Mouse (Mus musculus): Measurements from ENCODE around the gene Fer. TPM values are rescaled to one million over a fixed set of nuclear protein-coding genes. Genes with fewer than 3 reads are reported as not detected.

Fer gene
- polyA plus RNA-seq, 1 experiment from 2014 or later: 31.4 TPM

DNA sequence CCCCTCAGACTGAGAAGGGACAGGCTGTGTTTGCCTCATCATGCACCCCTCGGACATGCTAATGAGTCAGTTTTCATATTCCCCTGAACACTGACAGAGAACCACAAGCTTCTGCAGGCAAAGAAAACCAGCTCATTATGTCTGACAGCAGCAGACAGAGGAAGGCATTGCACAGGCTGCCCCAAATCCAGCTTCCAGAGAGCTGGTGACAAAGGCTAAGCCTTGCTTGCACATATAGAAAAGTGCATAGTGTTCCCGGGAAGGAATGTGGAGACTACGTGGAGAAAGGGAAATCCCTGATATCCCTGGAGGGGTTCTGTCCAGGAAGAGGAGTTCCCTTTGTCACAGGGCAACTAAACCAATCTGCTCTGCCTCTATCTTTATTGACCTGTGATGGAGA lies 318.4 kb downstream of the Fer start:
- Histone ChIP-seq H3K27ac (no peak overlapping the region), H3K4me3 (replicated peaks) (no peak overlapping the region), H3K4me2 (no peak overlapping the region), H3K9ac (no peak overlapping the region), H3K27me3 (no peaks in the 10 kb centered on the region), H3K4me1 (no peaks in the 10 kb centered on the region), H3K36me3 (no peaks in the 10 kb centered on the region), H3K9me3 (replicated peaks) (no peaks in the 10 kb centered on the region)
- no peak for ATAC-seq (replicated peaks; ENCODE audit: low FRiP score)
- 63% methylated on average over 3 of the region's 3 CpGs for WGBS

DNA sequence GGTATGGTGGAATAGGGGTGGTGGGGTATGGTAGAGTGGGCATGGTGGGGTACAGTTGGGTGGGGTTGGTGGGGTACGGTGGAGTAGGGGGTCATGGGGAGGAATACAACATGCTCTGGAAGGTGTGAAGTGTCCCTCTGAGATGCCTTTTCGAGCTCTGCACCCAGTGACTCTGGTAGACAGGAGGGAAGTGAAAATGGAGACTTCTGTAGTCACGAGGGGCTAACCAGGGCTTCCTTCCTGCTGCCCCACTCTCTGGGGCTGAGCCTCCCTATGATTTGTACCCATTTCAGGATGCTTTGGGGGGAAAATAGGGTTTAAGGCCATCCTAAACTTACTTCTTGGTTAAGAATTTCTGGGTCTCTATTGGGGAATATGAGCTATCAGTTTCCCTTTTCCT lies 319.7 kb downstream of the Fer start:
- Histone ChIP-seq H3K9me3 (replicated peaks) (no peaks in the 10 kb centered on the region), H3K4me3 (replicated peaks) (no peak overlapping the region), H3K36me3 (no peaks in the 10 kb centered on the region), H3K27ac (no peak overlapping the region), H3K27me3 (no peaks in the 10 kb centered on the region), H3K4me2 (no peak overlapping the region), H3K4me1 (no peaks in the 10 kb centered on the region), H3K9ac (no peak overlapping the region)
- ATAC-seq (replicated peaks; ENCODE audit: low FRiP score): no peak
- WGBS: 84% methylated on average over 3 of the region's 3 CpGs

DNA sequence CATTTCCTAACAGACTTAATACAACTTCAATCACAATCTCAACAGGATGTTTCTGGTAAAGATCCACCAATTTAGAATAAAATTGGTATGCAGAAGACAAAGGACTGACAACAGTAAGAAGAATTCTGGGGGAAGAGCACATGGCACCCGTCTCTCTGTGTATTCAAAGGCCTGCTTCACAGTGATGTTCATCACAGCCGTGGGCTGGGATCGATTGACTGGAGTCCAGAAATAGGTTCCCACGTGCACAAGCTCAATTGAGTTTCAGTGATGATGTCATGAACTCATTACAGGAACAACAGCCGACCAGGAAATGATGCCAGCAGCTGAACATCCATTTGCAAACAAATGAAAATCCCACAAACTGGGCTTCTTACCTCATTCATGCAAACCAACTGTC lies 320.3 kb downstream of the Fer start:
- Histone ChIP-seq H3K4me3 (replicated peaks) (no peak overlapping the region), H3K36me3 (no peaks in the 10 kb centered on the region), H3K27me3 (no peaks in the 10 kb centered on the region), H3K4me1 (no peaks in the 10 kb centered on the region), H3K27ac (no peak overlapping the region), H3K9me3 (replicated peaks) (no peaks in the 10 kb centered on the region), H3K4me2 (no peak overlapping the region), H3K9ac (no peak overlapping the region)
- WGBS: 60% methylated on average over 5 of the region's 5 CpGs
- no peak for ATAC-seq (replicated peaks; ENCODE audit: low FRiP score)

Other genes starting within 250 kb of the Fer start
- gene A930002H24Rik, start 729 bp downstream of the Fer start, polyA plus RNA-seq (2015; fragmentation: Nextera tagmentation; extraction: Ambion mirVana): 3.2 and 4.5 TPM in 2 replicates

Measured in kidney, embryonic 15.5 days (tissue).